In genomic region chr17:34476427-34476826, GRCm38 (mm10) we compare ENCODE assay signal across 24 mouse cellular contexts. TPM values are rescaled to one million over a fixed set of nuclear protein-coding genes. Genes with fewer than 3 reads are reported as not detected.
"Had no signal": no experiment of that assay in that cellular context is flagged by ENCODE, and none has a peak within 500 bp of the region (broad histone marks: within the 10 kb centered on the region; RNA-seq: fewer than 3 reads in every experiment).

No protein-coding gene starts in this region.

- H3K4me2 ChIP-seq: liver, embryonic 13.5 days; liver, embryonic 15.5 days; lung, embryonic 15.5 days; midbrain, embryonic 11.5 days; midbrain, embryonic 13.5 days; midbrain, embryonic 15.5 days; neural tube, embryonic 13.5 days; neural tube, embryonic 15.5 days had no signal

- H3K4me3 ChIP-seq: liver, embryonic 13.5 days; liver, embryonic 15.5 days; lung, embryonic 15.5 days; megakaryocyte, embryonic 14.5 days; midbrain, embryonic 13.5 days; midbrain, embryonic 15.5 days; neural tube, embryonic 13.5 days; neural tube, embryonic 15.5 days had no signal

- H3K4me1 ChIP-seq: liver, embryonic 13.5 days; liver, embryonic 15.5 days; lung, embryonic 15.5 days; megakaryocyte, embryonic 14.5 days; midbrain, embryonic 13.5 days; midbrain, embryonic 15.5 days; neural tube, embryonic 13.5 days; neural tube, embryonic 15.5 days had no signal

- H3K9me3 ChIP-seq: liver, embryonic 13.5 days; liver, embryonic 15.5 days; lung, embryonic 15.5 days; megakaryocyte, embryonic 14.5 days; midbrain, embryonic 13.5 days; midbrain, embryonic 15.5 days; neural tube, embryonic 13.5 days; neural tube, embryonic 15.5 days had no signal

- H3K36me3 ChIP-seq: liver, embryonic 13.5 days; liver, embryonic 15.5 days; lung, embryonic 15.5 days; midbrain, embryonic 13.5 days; midbrain, embryonic 15.5 days; neural tube, embryonic 13.5 days; neural tube, embryonic 15.5 days had no signal

- H3K9ac ChIP-seq: liver, embryonic 13.5 days; liver, embryonic 15.5 days; liver, postnatal 0 days; lung, embryonic 15.5 days; midbrain, embryonic 13.5 days; midbrain, embryonic 15.5 days; neural tube, embryonic 13.5 days; neural tube, embryonic 15.5 days had no signal

- DNase-seq: liver, embryonic 13.5 days; liver, postnatal 0 days; lung, adult 2 months; lung, postnatal 14 days; lung, postnatal 36 days; right cerebral cortex, postnatal 14 days; spleen, adult 18-20 months; thymus, adult 18-20 months; thymus, postnatal 14 days; thymus, postnatal 36 days had no signal

- H3K27ac ChIP-seq: liver, embryonic 13.5 days; liver, embryonic 15.5 days; lung, embryonic 15.5 days; macrophage; midbrain, embryonic 13.5 days; midbrain, embryonic 15.5 days; neural tube, embryonic 13.5 days; neural tube, embryonic 15.5 days had no signal

- H3K27me3 ChIP-seq: midbrain, embryonic 13.5 days; midbrain, embryonic 15.5 days; neural tube, embryonic 13.5 days; neural tube, embryonic 15.5 days had no signal

- ATAC-seq: liver, postnatal 0 days; lung, postnatal 0 days; midbrain, embryonic 13.5 days; midbrain, embryonic 15.5 days had no signal

RNA-seq across cellular contexts. Expression of gene Btnl4, which starts 0.7 kb away (rescaled TPM):
- total RNA-seq: megakaryocyte progenitor cell, adult 5-6 weeks; midbrain, postnatal 0 days; monocyte, adult 5-6 weeks had no signal
- polyA plus RNA-seq: liver, embryonic 13.5 days; liver, embryonic 15.5 days; liver, postnatal 0 days; lung, adult 2 months; lung, embryonic 15.5 days; macrophage; midbrain, embryonic 11.5 days; midbrain, embryonic 13.5 days; midbrain, embryonic 15.5 days; midbrain, postnatal 0 days; neural tube, embryonic 11.5 days; neural tube, embryonic 13.5 days; neural tube, embryonic 15.5 days had no signal

RNA-seq across cellular contexts. Expression of gene Btnl6, which starts 40.7 kb away (rescaled TPM):
- total RNA-seq: megakaryocyte progenitor cell, adult 5-6 weeks; midbrain, postnatal 0 days; monocyte, adult 5-6 weeks had no signal
- polyA plus RNA-seq: liver, embryonic 13.5 days; liver, embryonic 15.5 days; liver, postnatal 0 days; lung, adult 2 months; lung, embryonic 15.5 days; lung, postnatal 0 days; midbrain, embryonic 11.5 days; midbrain, embryonic 13.5 days; midbrain, embryonic 15.5 days; midbrain, postnatal 0 days; neural tube, embryonic 11.5 days; neural tube, embryonic 13.5 days; neural tube, embryonic 15.5 days had no signal
